Mouse (Mus musculus) kidney, embryonic 14.5 days (tissue): ENCODE measurements around the gene Spata32. TPM values are rescaled to one million over a fixed set of nuclear protein-coding genes. Genes with fewer than 3 reads are reported as not detected.

Experiments used
- ATAC-seq: fragments of 200-750 bp; cut with Nextera tagmentation; 2 replicates; pipeline ENCODE4 v1.8.0; 2017; ENCODE audit warnings: moderate number of reproducible peaks, mild to moderate bottlenecking, moderate TSS enrichment, moderate library complexity; ENCODE audit not compliant: low FRiP score, low TSS enrichment
- H3K27ac ChIP-seq: fragments of 300-500 bp; sonication (generic); 2 replicates; pipeline ENCODE4 v1.5.1; 2014; ENCODE audit warnings: low read depth, mild to moderate bottlenecking, low read length, moderate library complexity, mixed read lengths
- H3K27me3 ChIP-seq: fragments of 300-500 bp; sonication (generic); 2 replicates; pipeline ENCODE4 v1.6.1; 2014; ENCODE audit warnings: mild to moderate bottlenecking, low read length; ENCODE audit not compliant: control insufficient read depth, insufficient read depth
- H3K36me3 ChIP-seq: fragments of 300-500 bp; sonication (generic); 2 replicates; pipeline ENCODE4 v1.6.1; 2014; ENCODE audit warnings: low read length, mixed read lengths; ENCODE audit not compliant: control insufficient read depth, insufficient read depth
- H3K4me1 ChIP-seq: fragments of 300-500 bp; sonication (generic); 2 replicates; pipeline ENCODE4 v1.6.1; 2014; ENCODE audit warnings: low read length, mixed read lengths; ENCODE audit not compliant: control insufficient read depth, insufficient read depth
- H3K4me2 ChIP-seq: fragments of 300-500 bp; sonication (generic); replicated peaks from 2 replicates; pipeline ENCODE4 v1.6.1; 2014; ENCODE audit warnings: low read depth, mild to moderate bottlenecking, low read length
- H3K4me3 ChIP-seq: fragments of 300-500 bp; sonication (generic); 2 replicates; pipeline ENCODE4 v1.5.1; 2014; ENCODE audit warnings: mild to moderate bottlenecking, low read length
- H3K9ac ChIP-seq: fragments of 300-500 bp; sonication (generic); 2 replicates; pipeline ENCODE4 v1.6.1; 2014; ENCODE audit warnings: low read depth, mild to moderate bottlenecking, low read length, moderate library complexity
- H3K9me3 ChIP-seq: fragments of 300-500 bp; sonication (generic); 2 replicates; pipeline ENCODE4 v1.6.1; 2016; ENCODE audit warnings: low read length; ENCODE audit not compliant: control insufficient read depth
- WGBS: fragments of 180-500 bp; shearing (Covaris S2); extraction: QIAGEN DNeasy Blood & Tissue Kit; methylation state at CpG from one replicate; pipeline ENCODE4 v1.1.7; 2014; 5-methylcytosine and 5-hydroxymethylcytosine counted together
- polyA plus RNA-seq: library from polyadenylated mRNA; unstranded; fragments of >200 nt; fragmentation: Nextera tagmentation; extraction: Ambion mirVana; gene quantifications from 2 replicates; pipeline ENCODE4 v1.2.1, GENCODE M21; 2014

Gene Spata32
- polyA plus RNA-seq, 1 experiment from 2014 or later = not detected

- H3K9me3 ChIP-seq = no peaks in the 10 kb centered on the region
- H3K27me3 ChIP-seq = no peaks in the 10 kb centered on the region
- H3K27ac ChIP-seq = no peak overlapping the region
- no peak overlapping the region for H3K9ac ChIP-seq
- ATAC-seq = no peak
- H3K4me2 ChIP-seq = no peak overlapping the region
- 72% methylated on average over 6 of the region's 6 CpGs for WGBS
- H3K36me3 ChIP-seq = no peaks in the 10 kb centered on the region
- H3K4me3 ChIP-seq = no peak overlapping the region
- peaks cover 26% of the 10 kb centered on the region for H3K4me1 ChIP-seq
These were observed 31.3 kb upstream of the Spata32 start for GRCm38 (mm10) chr11:103249509-103249908.

- Histone ChIP-seq H3K4me1 (peaks cover 26% of the 10 kb centered on the region), H3K36me3 (no peaks in the 10 kb centered on the region), H3K4me2 (no peak overlapping the region), H3K9ac (no peak overlapping the region), H3K27me3 (no peaks in the 10 kb centered on the region), H3K4me3 (no peak overlapping the region), H3K9me3 (no peaks in the 10 kb centered on the region), H3K27ac (no peak overlapping the region; the same call in 1 of the 2 replicates)
- no peak for ATAC-seq
- WGBS = 74% methylated on average over 5 of the region's 5 CpGs
These were observed 30.6 kb upstream of the Spata32 start for GRCm38 (mm10) chr11:103248837-103249236.

GRCm38 (mm10) chr11:103247504-103248177 is 29.4 kb upstream of the Spata32 start:
- Histone ChIP-seq H3K9ac (no peak overlapping the region), H3K27ac (peak overlapping the region; percentile 30; the same call in 1 of the 2 replicates), H3K4me2 (no peak overlapping the region), H3K27me3 (no peaks in the 10 kb centered on the region), H3K4me1 (peaks cover 26% of the 10 kb centered on the region), H3K9me3 (no peaks in the 10 kb centered on the region), H3K36me3 (no peaks in the 10 kb centered on the region), H3K4me3 (no peak overlapping the region)
- WGBS = 63% methylated on average over 11 of the region's 11 CpGs
- no peak for ATAC-seq

- no peak overlapping the region for H3K27ac ChIP-seq
- WGBS = 71% methylated on average over 4 of the region's 4 CpGs
- H3K36me3 ChIP-seq = no peaks in the 10 kb centered on the region
- no peak overlapping the region for H3K4me2 ChIP-seq
- no peaks in the 10 kb centered on the region for H3K9me3 ChIP-seq
- no peak for ATAC-seq
- peaks cover 26% of the 10 kb centered on the region for H3K4me1 ChIP-seq
- H3K9ac ChIP-seq = no peak overlapping the region
- H3K27me3 ChIP-seq = no peaks in the 10 kb centered on the region
- H3K4me3 ChIP-seq = no peak overlapping the region
These were observed 28.6 kb upstream of the Spata32 start for GRCm38 (mm10) chr11:103246731-103247290.

- Histone ChIP-seq H3K4me1 (peaks cover 26% of the 10 kb centered on the region), H3K4me2 (no peak overlapping the region), H3K27me3 (no peaks in the 10 kb centered on the region), H3K36me3 (no peaks in the 10 kb centered on the region), H3K27ac (no peak overlapping the region), H3K4me3 (no peak overlapping the region), H3K9ac (no peak overlapping the region), H3K9me3 (no peaks in the 10 kb centered on the region)
- no peak for ATAC-seq
- 71% methylated on average over 10 of the region's 10 CpGs for WGBS
These were observed 28.0 kb upstream of the Spata32 start for GRCm38 (mm10) chr11:103246081-103246730.

- Histone ChIP-seq H3K36me3 (peaks cover 7% of the 10 kb centered on the region; the same call in 1 of the 2 replicates), H3K27me3 (no peaks in the 10 kb centered on the region), H3K4me3 (no peak overlapping the region), H3K4me1 (peaks cover 26% of the 10 kb centered on the region), H3K27ac (no peak overlapping the region), H3K9ac (no peak overlapping the region), H3K9me3 (no peaks in the 10 kb centered on the region), H3K4me2 (no peak overlapping the region)
- 87% methylated on average over 4 of the region's 4 CpGs for WGBS
- no peak for ATAC-seq
These were observed 26.6 kb upstream of the Spata32 start for GRCm38 (mm10) chr11:103244856-103245255.

- Histone ChIP-seq H3K9ac (no peak overlapping the region), H3K4me1 (0 out of 2 replicates have a peak, but pooled peaks cover 3% of the 10 kb centered on the region), H3K9me3 (no peaks in the 10 kb centered on the region), H3K4me2 (no peak overlapping the region), H3K27me3 (no peaks in the 10 kb centered on the region), H3K36me3 (peaks cover 36% of the 10 kb centered on the region; the same call in 1 of the 2 replicates), H3K27ac (no peak overlapping the region), H3K4me3 (no peak overlapping the region)
- no peak for ATAC-seq
- 49% methylated on average over 7 of the region's 7 CpGs for WGBS
These were observed 22.5 kb upstream of the Spata32 start for GRCm38 (mm10) chr11:103240740-103241139.

- no peaks in the 10 kb centered on the region for H3K9me3 ChIP-seq
- no peaks in the 10 kb centered on the region for H3K4me1 ChIP-seq
- ATAC-seq = no peak
- peaks cover 37% of the 10 kb centered on the region; the same call in 1 of the 2 replicates for H3K36me3 ChIP-seq
- no peak overlapping the region for H3K27ac ChIP-seq
- H3K4me3 ChIP-seq = no peak overlapping the region
- H3K4me2 ChIP-seq = no peak overlapping the region
- 82% methylated on average over 9 of the region's 9 CpGs for WGBS
- no peak overlapping the region for H3K9ac ChIP-seq
- H3K27me3 ChIP-seq = no peaks in the 10 kb centered on the region
These were observed 19.5 kb upstream of the Spata32 start for GRCm38 (mm10) chr11:103237757-103238156.

- Histone ChIP-seq H3K27ac (no peak overlapping the region), H3K4me1 (no peaks in the 10 kb centered on the region), H3K9me3 (no peaks in the 10 kb centered on the region), H3K4me2 (no peak overlapping the region), H3K4me3 (no peak overlapping the region), H3K27me3 (no peaks in the 10 kb centered on the region), H3K9ac (no peak overlapping the region), H3K36me3 (peaks cover 37% of the 10 kb centered on the region; the same call in 1 of the 2 replicates)
- no peak for ATAC-seq
- WGBS = 84% methylated on average over 10 of the region's 10 CpGs
These were observed 18.7 kb upstream of the Spata32 start for GRCm38 (mm10) chr11:103236903-103237302.
